Mouse (Mus musculus): ENCODE data around the gene Ucn2. TPM values are rescaled to one million over a fixed set of nuclear protein-coding genes. Genes with fewer than 3 reads are reported as not detected.

Ucn2 gene
- polyA plus RNA-seq, 1 experiment from 2014 or later, result not detected

DNA sequence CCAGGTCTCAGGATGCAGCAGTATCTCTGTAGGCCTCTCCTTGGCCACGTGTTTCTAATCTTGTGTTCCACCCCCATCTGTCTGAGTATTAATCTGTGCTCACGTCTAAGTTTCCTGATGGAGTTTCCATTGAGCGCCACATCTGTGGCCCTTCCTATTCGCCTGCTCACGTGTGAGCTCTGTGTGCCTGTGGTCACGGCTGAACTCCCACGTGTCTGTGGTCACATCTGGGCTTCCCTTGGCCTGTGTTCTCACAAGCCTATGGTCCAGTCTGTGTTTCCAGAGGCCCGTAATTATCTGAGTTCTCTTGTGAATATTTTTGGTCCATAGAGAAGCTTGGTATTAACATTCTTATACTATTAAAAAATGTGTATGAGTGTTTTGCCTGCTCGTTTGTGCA is 9.3 kb upstream of the Ucn2 start:
- no peaks in the 10 kb centered on the region for H3K27me3 ChIP-seq (ENCODE audit: insufficient read depth, poor library complexity, severe bottlenecking)
- H3K4me1 ChIP-seq (replicated peaks), result no peaks in the 10 kb centered on the region
- H3K9me3 ChIP-seq, result no peaks in the 10 kb centered on the region
- 88% methylated on average over 9 of the region's 9 CpGs for WGBS
- no peak for DNase-seq (ENCODE audit: low spot score)
- H3K36me3 ChIP-seq, result no peaks in the 10 kb centered on the region
- H3K27ac ChIP-seq, result no peak overlapping the region
- no peak overlapping the region for H3K4me3 ChIP-seq

DNA sequence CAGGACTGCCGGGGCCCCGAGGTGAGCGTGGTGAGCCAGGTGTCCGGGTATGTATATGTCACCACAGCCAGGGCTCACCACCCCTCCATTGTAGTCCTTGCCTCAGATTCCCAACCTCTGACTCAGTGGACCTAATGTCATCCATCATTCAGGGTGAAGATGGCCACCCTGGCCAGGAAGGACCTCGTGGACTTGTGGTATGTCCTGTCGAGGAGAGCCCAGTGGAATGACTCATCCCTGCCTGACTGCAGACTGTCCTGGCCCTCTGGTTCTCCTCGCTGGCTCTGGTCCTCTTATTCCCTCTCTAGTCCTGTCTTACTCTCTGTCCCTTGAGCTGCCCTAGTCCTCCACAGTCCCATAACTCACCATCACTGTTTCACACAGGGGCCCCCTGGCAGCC is 7.8 kb upstream of the Ucn2 start:
- DNase-seq (ENCODE audit: low spot score), result no peak
- H3K4me1 ChIP-seq (replicated peaks), result no peaks in the 10 kb centered on the region
- 79% methylated on average over 7 of the region's 7 CpGs for WGBS
- H3K9me3 ChIP-seq, result no peaks in the 10 kb centered on the region
- H3K27ac ChIP-seq, result no peak overlapping the region
- H3K36me3 ChIP-seq, result no peaks in the 10 kb centered on the region
- no peak overlapping the region for H3K4me3 ChIP-seq
- no peaks in the 10 kb centered on the region for H3K27me3 ChIP-seq (ENCODE audit: insufficient read depth, poor library complexity, severe bottlenecking)

- 85% methylated on average over 8 of the region's 8 CpGs for WGBS
- Histone ChIP-seq H3K4me3 (no peak overlapping the region), H3K9me3 (no peaks in the 10 kb centered on the region), H3K27me3 (ENCODE audit: insufficient read depth, poor library complexity, severe bottlenecking) (no peaks in the 10 kb centered on the region), H3K36me3 (no peaks in the 10 kb centered on the region), H3K27ac (no peak overlapping the region), H3K4me1 (replicated peaks) (peaks cover 9% of the 10 kb centered on the region)
- DNase-seq (ENCODE audit: low spot score), result no peak
These were observed 3.3 kb upstream of the Ucn2 start for GRCm38 (mm10) chr9:108982498-108982897.

GRCm38 (mm10) chr9:108983209-108983608 is 2.6 kb upstream of the Ucn2 start:
- peaks cover 16% of the 10 kb centered on the region for H3K4me1 ChIP-seq (replicated peaks)
- no peaks in the 10 kb centered on the region for H3K36me3 ChIP-seq
- H3K4me3 ChIP-seq, result no peak overlapping the region
- no peak for DNase-seq (ENCODE audit: low spot score)
- H3K9me3 ChIP-seq, result no peaks in the 10 kb centered on the region
- no peaks in the 10 kb centered on the region for H3K27me3 ChIP-seq (ENCODE audit: insufficient read depth, poor library complexity, severe bottlenecking)
- no peak overlapping the region for H3K27ac ChIP-seq
- 85% methylated on average over 9 of the region's 9 CpGs for WGBS

GRCm38 (mm10) chr9:108987704-108988350 is 2.0 kb downstream of the Ucn2 start:
- WGBS, result 21% methylated on average over 15 of the region's 15 CpGs
- H3K4me1 ChIP-seq (replicated peaks), result peaks cover 52% of the 10 kb centered on the region
- no peaks in the 10 kb centered on the region for H3K9me3 ChIP-seq
- peak overlapping the region; percentile 20; the same call in 1 of the 2 replicates for H3K27ac ChIP-seq
- H3K36me3 ChIP-seq, result no peaks in the 10 kb centered on the region
- H3K27me3 ChIP-seq (ENCODE audit: insufficient read depth, poor library complexity, severe bottlenecking), result no peaks in the 10 kb centered on the region
- DNase-seq (ENCODE audit: low spot score), result peak; percentile 25
- peak overlapping the region; percentile 34 for H3K4me3 ChIP-seq

DNA sequence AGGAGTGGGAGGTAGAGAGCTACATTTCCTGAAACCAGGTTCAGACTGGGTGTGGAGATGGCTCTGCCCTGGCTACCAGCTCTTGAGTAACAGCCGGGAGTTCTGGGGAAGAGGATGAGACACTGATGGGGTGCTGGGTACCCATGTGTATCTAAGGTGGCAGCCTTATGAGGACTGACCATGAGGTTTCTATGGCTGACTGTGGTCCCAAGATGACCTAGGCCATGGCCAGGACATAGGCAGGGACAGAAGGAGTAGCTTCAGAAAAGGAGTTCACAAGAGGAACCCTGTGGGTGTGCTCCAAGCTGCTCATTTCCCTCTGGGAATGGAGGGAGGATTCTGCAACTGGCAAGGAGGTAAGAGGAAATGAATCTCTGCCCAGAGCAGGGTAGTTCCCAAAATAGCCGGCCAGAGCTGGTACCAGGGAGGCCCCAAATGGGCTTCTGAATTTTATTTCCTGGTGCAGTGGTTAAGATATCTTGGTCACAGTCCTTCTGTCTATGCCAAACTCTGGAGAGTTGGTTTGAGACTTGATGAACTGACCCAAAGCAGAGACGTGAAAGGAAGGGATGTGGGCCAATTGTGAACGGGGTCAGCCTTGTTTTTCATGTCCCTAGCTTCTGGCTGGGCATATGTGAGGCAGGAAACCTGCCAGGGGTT is 4.1 kb downstream of the Ucn2 start:
- Histone ChIP-seq H3K9me3 (no peaks in the 10 kb centered on the region), H3K36me3 (no peaks in the 10 kb centered on the region), H3K4me1 (replicated peaks) (peaks cover 47% of the 10 kb centered on the region), H3K27me3 (ENCODE audit: insufficient read depth, poor library complexity, severe bottlenecking) (no peaks in the 10 kb centered on the region), H3K4me3 (no peak overlapping the region), H3K27ac (no peak overlapping the region)
- no peak for DNase-seq (ENCODE audit: low spot score)
- 84% methylated on average over 4 of the region's 4 CpGs for WGBS

DNA sequence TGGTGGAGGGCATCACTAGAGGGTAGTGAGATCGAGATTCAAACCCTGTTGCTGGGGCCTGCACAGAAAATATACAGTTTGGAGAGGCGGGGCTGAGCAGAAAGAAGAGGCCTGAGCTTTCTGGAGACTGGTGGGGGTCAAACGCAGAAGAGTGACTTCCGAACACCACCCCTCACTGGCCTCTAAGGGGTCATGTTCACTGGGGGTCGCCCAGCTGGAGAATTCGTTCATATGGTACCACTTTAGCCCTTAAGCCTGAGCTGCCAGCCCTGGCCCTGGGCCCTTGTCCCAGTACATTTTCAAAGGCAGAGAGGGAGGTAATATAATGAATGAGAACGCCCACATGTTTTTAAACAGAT is 4.6 kb downstream of the Ucn2 start:
- WGBS, result 68% methylated on average over 7 of the region's 7 CpGs
- Histone ChIP-seq H3K27me3 (ENCODE audit: insufficient read depth, poor library complexity, severe bottlenecking) (no peaks in the 10 kb centered on the region), H3K4me1 (replicated peaks) (peaks cover 46% of the 10 kb centered on the region), H3K9me3 (no peaks in the 10 kb centered on the region), H3K27ac (peak overlapping the region; percentile 89; the same call in 1 of the 2 replicates), H3K4me3 (no peak overlapping the region), H3K36me3 (no peaks in the 10 kb centered on the region)
- DNase-seq (ENCODE audit: low spot score), result no peak

- Histone ChIP-seq H3K9me3 (no peaks in the 10 kb centered on the region), H3K27me3 (ENCODE audit: insufficient read depth, poor library complexity, severe bottlenecking) (no peaks in the 10 kb centered on the region), H3K4me3 (peak within 1 kb of the TSS; percentile 71), H3K27ac (peak within 1 kb of the TSS; percentile 89), H3K4me1 (replicated peaks) (peaks cover 51% of the 10 kb centered on the region), H3K36me3 (no peaks in the 10 kb centered on the region)
- under 1% methylated on average over 31 of the region's 31 CpGs for WGBS
- DNase-seq (ENCODE audit: low spot score), result peak; percentile 96
These were observed 5.7 kb downstream of the Ucn2 start, which contains the start of gene Pfkfb4 for GRCm38 (mm10) chr9:108991428-108992084. Gene Pfkfb4, plus strand, starts transcription at chr9:108991778.

DNA sequence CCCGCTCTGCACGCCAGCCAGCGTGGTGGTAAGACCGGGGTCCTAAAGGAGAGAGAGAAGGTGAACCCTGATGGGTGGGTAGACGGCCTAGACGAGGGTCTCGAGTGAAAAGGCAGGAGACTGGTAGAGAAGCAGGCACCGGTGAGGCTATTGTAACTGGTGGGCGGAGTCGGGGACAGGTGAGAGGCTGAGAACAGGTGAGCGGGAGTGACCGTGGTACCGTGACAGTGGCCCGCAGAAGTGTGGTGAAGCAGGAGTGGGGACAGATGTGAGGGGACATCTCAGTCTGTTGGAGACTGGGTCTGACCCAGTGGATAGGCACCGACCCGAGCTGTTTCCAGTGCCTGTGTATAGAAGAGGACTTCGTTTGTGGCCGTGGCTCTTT is 6.3 kb downstream of the Ucn2 start:
- H3K36me3 ChIP-seq, result no peaks in the 10 kb centered on the region
- H3K4me3 ChIP-seq, result peak overlapping the region; percentile 71
- 10% methylated on average over 18 of the region's 18 CpGs for WGBS
- no peaks in the 10 kb centered on the region for H3K9me3 ChIP-seq
- no peaks in the 10 kb centered on the region for H3K27me3 ChIP-seq (ENCODE audit: insufficient read depth, poor library complexity, severe bottlenecking)
- H3K27ac ChIP-seq, result peak overlapping the region; percentile 89
- no peak for DNase-seq (ENCODE audit: low spot score)
- H3K4me1 ChIP-seq (replicated peaks), result peaks cover 51% of the 10 kb centered on the region

DNA sequence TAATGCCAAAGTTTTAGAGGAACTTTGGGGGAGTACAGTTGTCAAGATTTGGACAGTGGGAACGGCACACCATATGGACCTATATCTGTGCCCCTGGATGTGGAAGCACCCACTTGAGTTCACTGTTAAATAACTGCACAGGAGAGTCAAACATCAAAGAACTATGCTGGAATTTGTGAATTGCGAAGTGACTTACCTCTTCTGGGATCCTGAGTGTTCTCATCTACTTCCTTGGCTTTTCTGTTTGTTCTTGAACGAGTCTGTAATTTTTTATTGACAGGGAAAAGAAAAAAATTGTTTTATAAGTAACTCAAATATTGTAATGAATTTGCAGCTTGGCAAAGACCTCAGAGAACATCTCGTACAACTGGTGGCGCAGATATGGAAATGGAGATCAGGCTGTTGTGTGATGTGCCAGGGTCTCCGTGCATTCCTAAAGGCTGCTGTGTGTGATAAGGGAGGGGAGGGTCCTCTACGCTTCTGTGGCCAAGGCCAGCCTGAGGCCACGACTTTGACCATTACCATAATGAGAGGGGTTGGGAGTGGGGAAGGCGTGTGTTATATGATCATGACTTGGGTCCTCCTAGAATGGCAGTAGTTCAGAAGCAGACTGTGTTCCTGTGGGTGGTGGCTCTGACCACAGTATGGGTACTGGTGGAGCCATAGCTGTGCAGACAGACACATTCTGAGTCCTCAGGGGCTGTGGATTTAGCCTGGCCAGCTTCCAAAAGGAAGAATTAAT is 7.0 kb downstream of the Ucn2 start:
- Histone ChIP-seq H3K9me3 (no peaks in the 10 kb centered on the region), H3K4me3 (peak overlapping the region; percentile 71), H3K27me3 (ENCODE audit: insufficient read depth, poor library complexity, severe bottlenecking) (no peaks in the 10 kb centered on the region), H3K36me3 (no peaks in the 10 kb centered on the region), H3K27ac (peak overlapping the region; percentile 89; the same call in 1 of the 2 replicates), H3K4me1 (replicated peaks) (peaks cover 49% of the 10 kb centered on the region)
- DNase-seq (ENCODE audit: low spot score), result no peak
- 86% methylated on average over 9 of the region's 9 CpGs for WGBS

DNA sequence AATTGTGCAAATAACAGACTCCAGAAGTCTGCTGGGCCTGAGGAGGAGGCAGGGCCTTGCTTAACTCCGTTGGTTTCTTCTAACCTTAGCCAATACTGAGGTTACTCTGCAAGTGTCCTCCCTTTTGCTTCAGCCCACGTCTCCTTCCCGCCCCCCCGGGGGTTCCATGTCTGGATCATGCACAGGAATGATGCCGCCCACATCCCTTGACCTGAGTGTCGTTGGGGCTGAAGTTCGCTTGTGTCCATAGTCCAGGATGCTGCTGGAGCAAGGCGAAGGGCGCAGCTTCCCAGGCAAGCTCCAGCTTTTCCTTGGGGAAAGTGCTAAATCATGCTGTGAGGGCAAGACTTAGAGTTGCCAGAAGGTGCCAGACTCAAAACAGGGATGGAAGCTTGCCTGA is 10.6 kb downstream of the Ucn2 start:
- Histone ChIP-seq H3K27ac (no peak overlapping the region), H3K9me3 (no peaks in the 10 kb centered on the region), H3K4me3 (no peak overlapping the region), H3K27me3 (ENCODE audit: insufficient read depth, poor library complexity, severe bottlenecking) (no peaks in the 10 kb centered on the region), H3K36me3 (no peaks in the 10 kb centered on the region), H3K4me1 (replicated peaks) (peaks cover 23% of the 10 kb centered on the region)
- 75% methylated on average over 9 of the region's 9 CpGs for WGBS
- DNase-seq (ENCODE audit: low spot score), result no peak

DNA sequence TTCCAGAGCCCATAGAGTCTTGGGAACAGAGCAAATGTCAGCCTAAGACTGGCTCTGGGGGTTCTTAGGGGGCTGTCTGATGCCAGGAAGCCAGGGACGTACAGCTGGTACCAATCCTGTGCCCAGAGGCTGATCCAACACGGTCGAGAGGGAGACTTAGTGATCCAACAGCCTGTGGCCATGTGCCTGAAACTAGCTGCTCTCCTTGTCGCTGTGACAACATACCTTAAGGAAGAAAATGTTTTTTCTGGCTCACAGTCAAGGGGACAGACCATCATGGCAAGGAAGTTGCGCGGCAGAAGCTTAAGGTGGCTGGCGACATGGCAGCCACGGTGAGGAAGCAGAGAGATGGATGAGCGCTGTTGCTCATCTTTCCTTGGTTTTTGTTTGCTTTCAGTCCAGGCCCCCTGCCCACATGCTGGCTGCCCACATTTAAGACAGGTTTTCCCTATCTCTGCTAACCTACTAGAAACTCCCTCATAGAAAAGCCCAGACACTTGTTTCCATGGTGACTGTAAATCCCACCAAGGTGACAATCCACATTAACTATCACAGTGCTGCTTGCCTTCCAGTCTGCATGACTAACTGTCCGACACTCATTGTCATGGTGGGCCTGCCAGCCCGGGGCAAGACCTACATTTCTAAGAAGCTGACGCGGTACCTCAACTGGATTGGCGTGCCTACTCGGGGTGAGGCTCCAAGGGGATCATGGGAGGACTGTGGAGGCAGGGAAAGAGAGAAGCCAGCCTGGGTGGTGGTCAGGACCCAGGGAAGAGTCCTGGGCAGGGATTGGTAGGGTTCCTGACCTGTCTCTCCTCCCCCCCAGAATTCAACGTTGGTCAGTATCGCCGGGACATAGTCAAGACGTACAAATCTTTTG is 12.7 kb downstream of the Ucn2 start:
- no peak overlapping the region for H3K4me3 ChIP-seq
- no peaks in the 10 kb centered on the region for H3K9me3 ChIP-seq
- no peak overlapping the region for H3K27ac ChIP-seq
- DNase-seq (ENCODE audit: low spot score), result no peak
- H3K4me1 ChIP-seq (replicated peaks), result peaks cover 11% of the 10 kb centered on the region; the same call in 1 of the 2 replicates
- H3K27me3 ChIP-seq (ENCODE audit: insufficient read depth, poor library complexity, severe bottlenecking), result no peaks in the 10 kb centered on the region
- WGBS, result 88% methylated on average over 19 of the region's 19 CpGs
- no peaks in the 10 kb centered on the region for H3K36me3 ChIP-seq
